Mouse (Mus musculus) heart, adult 2 months (tissue): ENCODE results near the gene Hoxc11. TPM values are rescaled to one million over a fixed set of nuclear protein-coding genes. Genes with fewer than 3 reads are reported as not detected.

Source experiments
- DNase-seq, 2 experiments: peaks; one replicate each; pipeline ENCODE4 v3.0.0; 2021
- H3K27ac ChIP-seq: fragments of 200-600 bp; 2 replicates; pipeline ENCODE4 v1.8.1; 2022
- H3K27me3 ChIP-seq: fragments of 200-500 bp; 2 replicates; pipeline ENCODE4 v1.6.1; 2012; ENCODE audit warnings: mild to moderate bottlenecking, low read length, inconsistent platforms, mixed read lengths; ENCODE audit not compliant: control insufficient read depth, insufficient read depth
- H3K36me3 ChIP-seq: fragments of 200-500 bp; 2 replicates; pipeline ENCODE4 v1.6.1; 2012; ENCODE audit warnings: low read length, inconsistent platforms; ENCODE audit not compliant: control insufficient read depth, insufficient read depth
- H3K4me1 ChIP-seq: fragments of 200-500 bp; 2 replicates; pipeline ENCODE4 v1.6.1; 2011; ENCODE audit warnings: low read length; ENCODE audit not compliant: control insufficient read depth, insufficient read depth
- H3K4me3 ChIP-seq: fragments of 200-600 bp; 2 replicates; pipeline ENCODE4 v1.8.1; 2022
- H3K79me2 ChIP-seq: fragments of 200-500 bp; replicated peaks from 2 replicates; pipeline ENCODE4 v1.6.1; 2012; ENCODE audit warnings: mild to moderate bottlenecking, inconsistent platforms, low read length, moderate library complexity, mixed read lengths; ENCODE audit not compliant: control insufficient read depth, insufficient read depth
- H3K9ac ChIP-seq: fragments of 200-500 bp; 2 replicates; pipeline ENCODE4 v1.6.1; 2012; ENCODE audit warnings: low read depth, mild to moderate bottlenecking, control low read depth, inconsistent platforms, low read length, mixed read lengths
- CTCF ChIP-seq: fragments of 200-600 bp; IDR thresholded peaks from 2 replicates; pipeline ENCODE4 v1.8.1; 2022; ENCODE audit warnings: antibody characterized with exemption, mild to moderate bottlenecking, moderate library complexity
- EP300 ChIP-seq: fragments of 200-500 bp; IDR thresholded peaks from 2 replicates; pipeline ENCODE4 v1.6.1; 2011; ENCODE audit warnings: low read depth, low read length, control low read depth; ENCODE audit not compliant: insufficient read depth
- POLR2A ChIP-seq: fragments of 200-500 bp; IDR thresholded peaks from 2 replicates; pipeline ENCODE4 v1.6.1; 2011; ENCODE audit warnings: mild to moderate bottlenecking, low read depth, low read length, control low read depth; ENCODE audit not compliant: insufficient read depth
- WGBS: fragments of 180-500 bp; shearing (Covaris S2); methylation state at CpG from one replicate; pipeline ENCODE4 v1.1.7; 2018; 5-methylcytosine and 5-hydroxymethylcytosine counted together
- intact Hi-C: fragments of 180-260 bp; cut with DNase I; formaldehyde crosslinking; loops from one replicate; pipeline ENCODE4 v1.15.1; 2025
- long read RNA-seq: library from polyadenylated mRNA; stranded (forward); transcript quantifications from one replicate; pipeline ENCODE4 v2.0.0, GENCODE M21; 2021
- polyA plus RNA-seq: library from polyadenylated mRNA; depleted of rRNA; stranded (reverse); fragments of >200 nt; gene quantifications from 2 replicates; pipeline ENCODE4 v1.2.3, GENCODE M21; 2012; rRNA removed
- total RNA-seq, 2 experiments: library from RNA; stranded (reverse); gene quantifications; 2 replicates each; pipeline ENCODE4 v1.2.3; 2021

The Hoxc11 gene
- total RNA-seq, result not detected
- not detected in 2 replicates for polyA plus RNA-seq
- long read RNA-seq, result 0 reads

- Histone ChIP-seq H3K27me3 (peaks cover 40% of the 10 kb centered on the region), H3K79me2 (no peaks in the 10 kb centered on the region), H3K4me3 (no peak within 1 kb of the TSS), H3K4me1 (no peaks in the 10 kb centered on the region), H3K27ac (no peak within 1 kb of the TSS), H3K9ac (no peak within 1 kb of the TSS), H3K36me3 (no peaks in the 10 kb centered on the region)
- WGBS, result 2% methylated on average over 57 of the region's 57 CpGs
- intact Hi-C loops, result no loop called here
- no peak for TF ChIP-seq POLR2A
- no peak for TF ChIP-seq EP300
- TF ChIP-seq CTCF, result no peak
- DNase-seq, result no peak
Observed at GRCm38 (mm10) chr15:102954192-102955006, at the start of gene Hoxc11. Gene Hoxc11 (plus strand): TSS chr15:102954427.

- DNase-seq, result no peak
- Histone ChIP-seq H3K27me3 (peaks cover 8% of the 10 kb centered on the region), H3K4me3 (no peak overlapping the region), H3K27ac (no peak overlapping the region), H3K4me1 (no peaks in the 10 kb centered on the region), H3K36me3 (no peaks in the 10 kb centered on the region), H3K9ac (no peak overlapping the region), H3K79me2 (no peaks in the 10 kb centered on the region)
- intact Hi-C loops, result no loop called here
- TF ChIP-seq EP300 (no peak), CTCF (no peak), POLR2A (no peak)
- WGBS, result 13% methylated on average over 1 of the region's 1 CpGs
Observed at GRCm38 (mm10) chr15:102904946-102905345, 49.3 kb upstream of the Hoxc11 start.

- Histone ChIP-seq H3K36me3 (no peaks in the 10 kb centered on the region), H3K4me1 (no peaks in the 10 kb centered on the region), H3K27me3 (peaks cover 16% of the 10 kb centered on the region), H3K27ac (no peak overlapping the region), H3K79me2 (no peaks in the 10 kb centered on the region), H3K9ac (no peak overlapping the region), H3K4me3 (no peak overlapping the region)
- intact Hi-C loops, result no loop called here
- WGBS, result 5% methylated on average over 4 of the region's 4 CpGs
- TF ChIP-seq CTCF, result no peak
- TF ChIP-seq EP300, result no peak
- no peak for TF ChIP-seq POLR2A
- DNase-seq, result no peak
Observed at GRCm38 (mm10) chr15:102909536-102909935, 44.7 kb upstream of the Hoxc11 start.

- no peak for TF ChIP-seq EP300
- TF ChIP-seq CTCF, result no peak
- no peak for TF ChIP-seq POLR2A
- Histone ChIP-seq H3K4me1 (no peaks in the 10 kb centered on the region), H3K27me3 (peaks cover 16% of the 10 kb centered on the region), H3K9ac (no peak overlapping the region), H3K79me2 (no peaks in the 10 kb centered on the region), H3K27ac (no peak overlapping the region), H3K4me3 (no peak overlapping the region), H3K36me3 (no peaks in the 10 kb centered on the region)
- intact Hi-C loops, result no loop called here
- DNase-seq, result no peak
- WGBS, result under 1% methylated on average over 18 of the region's 18 CpGs
Observed at GRCm38 (mm10) chr15:102910038-102910437, 44.2 kb upstream of the Hoxc11 start.

- TF ChIP-seq EP300, result no peak
- no peak for TF ChIP-seq POLR2A
- no peak for TF ChIP-seq CTCF
- Histone ChIP-seq H3K27me3 (peaks cover 16% of the 10 kb centered on the region), H3K27ac (no peak overlapping the region), H3K4me1 (no peaks in the 10 kb centered on the region), H3K79me2 (no peaks in the 10 kb centered on the region), H3K4me3 (no peak overlapping the region), H3K36me3 (no peaks in the 10 kb centered on the region), H3K9ac (no peak overlapping the region)
- WGBS, result 4% methylated on average over 22 of the region's 22 CpGs
- no peak for DNase-seq
- intact Hi-C loops, result no loop called here
Observed at GRCm38 (mm10) chr15:102910496-102911095, 43.6 kb upstream of the Hoxc11 start.

- intact Hi-C loops, result no loop called here
- WGBS, result 1% methylated on average over 19 of the region's 19 CpGs
- TF ChIP-seq EP300 (no peak), CTCF (no peak), POLR2A (no peak)
- Histone ChIP-seq H3K36me3 (no peaks in the 10 kb centered on the region), H3K79me2 (no peaks in the 10 kb centered on the region), H3K27me3 (peaks cover 16% of the 10 kb centered on the region), H3K4me1 (no peaks in the 10 kb centered on the region), H3K4me3 (no peak overlapping the region), H3K27ac (no peak overlapping the region), H3K9ac (no peak overlapping the region)
- no peak for DNase-seq
Observed at GRCm38 (mm10) chr15:102913038-102913585, 41.1 kb upstream of the Hoxc11 start.
